Mouse (Mus musculus) left cerebral cortex, postnatal 36 days (tissue): ENCODE results near the gene Adam22. TPM values are rescaled to one million over a fixed set of nuclear protein-coding genes. Genes with fewer than 3 reads are reported as not detected.

Experiments
- DNase-seq, 2 experiments: peaks; one replicate each; pipeline ENCODE4 v3.0.0; 2021 to 2022; ENCODE audit warnings: low spot score in 2 of 2, mixed read lengths in 1 of 2
- intact Hi-C: fragments of 180-260 bp; cut with DNase I; formaldehyde crosslinking; loops from one replicate; pipeline ENCODE4 v1.15.1; 2025
- total RNA-seq, 2 experiments: library from RNA; stranded (reverse); gene quantifications; 2 replicates each; pipeline ENCODE4 v1.2.3; 2021

The Adam22 gene
- total RNA-seq, 2 experiments from 2014 or later, result 200 to 222 TPM

DNA sequence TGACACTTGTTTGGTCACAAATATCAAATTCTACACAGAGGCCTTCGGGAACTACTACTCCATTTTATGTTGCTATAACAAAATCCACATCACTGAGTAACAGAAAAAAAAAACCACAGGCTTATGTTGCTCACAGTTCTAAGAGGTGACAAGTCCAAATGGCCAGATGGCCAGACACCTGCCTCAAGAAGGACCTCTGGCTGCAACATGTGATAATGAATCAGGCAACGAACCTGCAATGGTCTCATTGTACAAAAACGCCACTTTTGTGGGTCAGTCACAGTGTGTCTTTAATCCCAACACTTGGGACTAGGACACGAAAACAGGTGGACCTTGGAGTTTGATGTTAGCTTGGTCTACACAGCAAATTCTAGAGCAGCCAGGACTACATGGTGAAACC is 26.3 kb downstream of the Adam22 start:
- intact Hi-C loops, result no loop called here
- DNase-seq, result no peak

DNA sequence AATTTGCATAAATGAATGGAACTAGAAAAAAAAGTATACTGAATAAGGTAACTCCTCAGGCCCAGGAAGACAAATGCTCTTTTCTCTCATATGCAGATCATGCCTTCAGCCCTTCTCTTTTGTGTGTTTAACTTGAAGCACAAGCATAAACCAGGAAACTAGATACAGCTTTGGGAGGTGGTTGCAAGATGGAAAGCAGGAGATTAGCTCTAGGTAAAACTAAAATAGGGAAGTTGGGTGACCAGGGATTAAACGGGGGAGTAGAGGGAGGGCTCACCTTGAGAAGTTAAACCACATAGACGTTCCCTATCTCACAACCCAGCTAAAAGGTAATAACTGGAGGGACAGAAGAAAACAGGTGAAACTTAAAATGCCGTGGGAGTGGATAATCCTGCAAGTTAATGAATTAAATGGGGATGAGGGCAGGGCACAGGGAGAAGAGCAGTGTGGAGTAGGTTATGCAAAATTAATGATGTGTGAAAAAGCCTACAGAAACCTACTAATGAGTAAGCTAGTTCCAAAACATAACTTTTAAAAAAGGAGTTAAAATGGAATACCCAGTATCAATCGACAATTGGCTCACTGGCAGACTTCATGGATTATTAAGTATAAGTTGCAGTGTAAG is 40.2 kb downstream of the Adam22 start:
- no peak for DNase-seq
- intact Hi-C loops, result no loop called here

DNA sequence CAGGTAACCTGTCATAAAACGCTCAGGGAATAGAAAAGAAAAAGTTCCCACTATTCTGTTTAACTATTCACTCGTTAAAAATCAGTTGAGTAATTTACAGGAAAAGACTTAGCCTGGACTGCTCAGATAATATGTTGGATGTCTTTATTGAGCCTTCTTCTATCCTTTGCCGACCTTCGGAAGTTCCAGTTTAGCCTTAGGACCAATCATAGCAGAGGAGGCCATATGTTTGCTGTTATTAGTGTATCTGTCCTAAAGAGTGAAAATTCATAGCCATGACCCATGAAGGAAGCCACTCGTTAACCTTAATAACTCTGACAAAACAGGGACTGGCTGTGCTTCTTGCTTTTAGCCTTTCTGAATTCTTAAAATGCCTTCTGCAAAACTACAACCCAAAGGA is 41.3 kb downstream of the Adam22 start:
- intact Hi-C loops, result no loop called here
- no peak for DNase-seq

DNA sequence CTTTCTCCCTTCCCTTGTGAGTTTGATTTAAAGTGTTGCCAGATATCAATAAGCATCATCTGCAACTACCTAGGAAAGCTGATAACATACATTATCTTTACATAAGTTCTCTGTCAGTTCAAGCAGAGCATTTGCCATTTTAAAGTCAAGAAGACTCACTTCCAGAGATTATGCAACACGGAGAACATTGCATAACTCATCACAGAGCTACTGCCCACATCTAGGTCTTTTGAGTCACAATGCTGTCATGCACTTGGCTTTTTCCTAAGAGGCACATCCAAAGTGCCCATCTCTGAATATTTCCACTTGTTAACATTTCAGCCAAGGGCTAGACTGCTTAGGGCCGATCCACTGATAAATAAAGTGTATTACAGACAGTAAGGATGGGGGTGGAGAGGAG is 55.6 kb downstream of the Adam22 start:
- no peak for DNase-seq
- intact Hi-C loops, result loop anchor here (5.0 kb wide), 1 partner anchor 85 kb away; no protein-coding TSS in a partner anchor

DNA sequence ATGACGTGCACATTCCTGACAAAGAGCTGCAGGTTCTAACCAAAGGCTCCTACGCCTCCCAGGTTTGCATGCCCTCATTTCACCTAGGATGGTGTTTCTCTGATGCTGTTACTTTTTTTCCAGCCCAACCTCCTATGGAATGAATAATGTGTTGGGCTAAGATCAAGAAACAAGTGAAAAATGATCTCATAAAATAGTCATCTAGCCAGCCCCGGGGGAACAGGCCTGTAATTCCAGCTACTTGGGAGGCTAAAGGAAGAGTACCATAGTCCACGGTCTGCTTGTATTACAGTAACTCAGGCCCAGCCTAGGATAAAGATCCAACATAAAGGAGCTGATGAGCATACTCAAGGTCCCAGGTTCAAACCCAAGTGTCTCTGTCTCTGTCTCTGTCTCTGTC is 57.1 kb downstream of the Adam22 start:
- DNase-seq, result peak in 1 of 2 experiments; percentile 18
- intact Hi-C loops, result loop anchor here (5.0 kb wide), 1 partner anchor 84 kb away; no protein-coding TSS in a partner anchor

DNA sequence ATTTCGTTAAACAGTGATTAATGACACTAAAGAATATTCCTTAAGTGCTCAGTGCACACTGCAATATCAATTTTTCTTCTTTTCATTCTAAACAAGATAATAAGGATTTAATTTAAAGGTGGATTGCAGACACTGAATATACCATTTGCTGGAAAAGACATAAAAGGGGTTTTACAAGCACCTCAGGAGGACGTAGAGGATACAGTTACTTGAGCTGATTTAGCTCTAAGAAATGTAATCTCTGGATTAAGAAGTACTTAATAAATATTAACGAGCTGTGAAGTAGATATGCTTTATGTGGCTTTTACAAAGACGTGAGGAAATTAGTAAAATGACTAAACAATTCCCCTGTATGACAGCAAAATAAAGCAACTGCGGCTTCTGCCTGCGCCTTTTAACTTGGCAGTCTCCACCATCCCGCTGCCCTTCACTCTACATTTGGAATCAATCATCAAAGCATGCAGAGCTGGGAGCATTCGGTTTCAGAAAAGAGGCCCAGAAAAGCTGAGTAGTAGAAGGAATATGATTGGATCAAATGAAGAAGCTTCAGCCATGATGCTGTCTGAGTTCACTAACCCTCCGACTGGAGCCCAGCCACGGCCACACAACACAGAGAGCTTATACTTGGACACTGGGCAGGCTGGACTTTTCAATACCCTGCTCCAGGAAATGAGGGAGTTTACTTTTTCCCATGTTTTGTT is 70.1 kb downstream of the Adam22 start:
- no peak for DNase-seq
- intact Hi-C loops, result no loop called here

DNA sequence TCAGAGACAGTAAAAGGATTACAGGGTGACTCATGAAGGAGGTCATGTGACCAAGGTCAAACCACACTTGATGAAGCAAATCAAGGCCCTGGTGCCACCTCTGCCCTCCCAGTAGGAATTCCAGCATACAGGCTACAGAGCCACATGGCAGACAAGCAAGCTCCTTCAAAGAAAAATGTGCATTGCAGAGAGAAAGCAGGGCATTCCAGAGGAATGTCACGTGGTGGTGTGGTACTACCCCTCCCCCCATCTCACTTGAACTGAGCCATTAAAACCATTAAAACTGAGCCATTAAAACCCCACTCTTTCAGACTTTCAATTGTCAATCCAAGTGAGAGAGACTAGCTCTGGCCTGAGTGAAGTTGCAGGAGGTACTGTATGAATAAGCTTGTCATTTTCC is 74.7 kb downstream of the Adam22 start:
- intact Hi-C loops, result no loop called here
- DNase-seq, result no peak

GRCm38 (mm10) chr5:8291496-8291895 is 76.5 kb downstream of the Adam22 start:
- intact Hi-C loops, result no loop called here
- DNase-seq, result no peak

DNA sequence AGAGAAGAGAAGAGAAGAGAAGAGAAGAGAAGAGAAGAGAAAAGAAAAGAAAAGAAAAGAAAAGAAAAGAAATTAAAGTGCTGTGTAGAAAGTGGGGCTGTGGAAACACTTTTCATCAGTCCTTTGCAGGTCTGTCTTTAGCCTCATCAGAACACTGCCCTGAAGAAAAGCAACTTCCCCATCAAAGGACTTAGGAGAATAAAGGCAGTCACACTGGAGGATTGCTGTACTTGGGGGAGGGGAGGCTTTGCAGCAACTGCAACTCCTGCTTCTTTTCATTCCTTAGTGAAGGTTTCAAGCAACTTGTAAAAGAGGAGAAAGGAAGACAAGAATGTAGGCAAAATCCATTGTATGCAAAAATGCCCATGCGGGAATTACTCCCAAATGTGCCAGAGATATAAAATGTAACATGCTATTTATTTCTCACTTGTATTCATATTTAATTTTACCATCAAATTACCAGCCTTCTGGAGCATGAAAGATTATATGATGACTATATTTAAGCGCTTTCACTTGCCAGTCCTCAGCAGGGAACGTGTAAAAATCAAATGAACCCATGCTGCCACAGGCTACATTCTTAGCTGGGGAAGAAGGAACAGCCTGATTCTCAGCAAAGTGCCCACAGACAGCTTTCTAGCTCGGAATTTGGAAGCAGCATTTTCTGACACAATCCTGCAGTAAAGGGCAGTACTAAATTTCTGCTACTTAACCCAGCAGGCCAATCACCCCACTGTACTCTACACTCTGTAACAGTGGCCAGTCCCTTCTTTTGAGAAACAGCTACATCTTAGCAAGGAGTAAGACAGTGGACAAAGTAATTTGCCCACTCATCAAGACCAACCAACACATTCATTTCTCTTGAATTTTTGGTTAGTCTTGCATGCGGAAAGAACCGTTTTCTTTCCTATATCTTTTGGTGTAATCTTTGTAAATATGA is 78.0 kb downstream of the Adam22 start:
- intact Hi-C loops, result no loop called here
- DNase-seq, result no peak

DNA sequence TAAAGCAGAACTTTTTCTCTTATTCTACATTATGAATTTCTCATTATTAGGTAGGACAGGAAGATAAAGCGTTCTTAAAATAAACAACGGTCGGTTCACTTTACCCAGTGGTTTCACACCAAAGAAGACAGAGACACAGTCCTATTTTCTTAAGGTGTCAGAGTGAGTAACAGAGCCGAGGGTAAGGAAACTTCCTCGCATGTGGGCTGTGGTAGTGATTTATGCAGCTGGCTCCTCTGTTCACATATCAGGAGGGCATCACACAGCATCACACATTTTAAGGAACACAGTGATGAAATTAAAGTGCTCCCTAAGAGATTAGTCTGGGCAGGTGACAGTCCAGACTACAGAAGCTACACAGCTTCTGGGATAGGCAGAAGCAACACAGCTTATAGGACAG is 83.8 kb downstream of the Adam22 start:
- intact Hi-C loops, result no loop called here
- DNase-seq, result no peak

GRCm38 (mm10) chr5:8276141-8276540 is 91.8 kb downstream of the Adam22 start:
- DNase-seq, result no peak
- intact Hi-C loops, result no loop called here

DNA sequence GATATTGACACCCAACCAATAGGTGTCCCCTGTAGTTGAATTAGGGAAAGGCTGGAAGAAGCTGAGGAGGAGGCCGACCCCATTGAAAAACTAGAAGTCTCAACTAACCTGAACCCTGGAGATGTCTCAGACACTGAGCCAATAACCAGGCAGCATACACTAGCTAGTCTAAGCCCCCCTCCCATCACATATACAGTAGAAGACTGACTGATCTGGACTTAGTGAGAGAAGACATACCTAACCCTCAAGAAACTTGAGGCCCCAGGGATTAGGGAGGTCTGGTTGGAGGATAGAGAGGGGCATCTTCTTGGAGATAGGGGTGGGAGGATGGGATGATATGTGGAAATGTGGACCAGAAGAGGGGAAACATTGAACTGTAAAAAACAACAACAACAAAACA is 110.6 kb downstream of the Adam22 start:
- no peak for DNase-seq
- intact Hi-C loops, result no loop called here

DNA sequence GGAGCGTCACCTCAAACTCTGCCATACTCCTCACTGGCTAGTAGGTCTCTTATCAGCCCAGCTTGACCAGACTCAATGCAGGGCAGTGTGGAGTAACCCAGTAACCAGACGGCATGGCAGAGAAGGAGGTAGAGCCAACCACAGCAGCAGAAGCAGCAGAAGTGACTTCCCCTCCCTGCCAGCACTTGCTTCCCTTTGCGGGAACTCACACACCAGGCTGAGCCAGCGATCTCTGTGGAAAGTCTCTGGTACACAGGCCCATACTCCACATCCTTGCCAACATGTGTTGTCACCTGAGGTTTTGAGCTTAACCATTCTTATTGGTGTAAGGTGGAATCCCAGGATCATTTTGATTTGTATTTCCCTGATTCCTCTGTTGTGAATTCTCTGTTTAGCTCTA is 111.5 kb downstream of the Adam22 start:
- intact Hi-C loops, result no loop called here
- no peak for DNase-seq

DNA sequence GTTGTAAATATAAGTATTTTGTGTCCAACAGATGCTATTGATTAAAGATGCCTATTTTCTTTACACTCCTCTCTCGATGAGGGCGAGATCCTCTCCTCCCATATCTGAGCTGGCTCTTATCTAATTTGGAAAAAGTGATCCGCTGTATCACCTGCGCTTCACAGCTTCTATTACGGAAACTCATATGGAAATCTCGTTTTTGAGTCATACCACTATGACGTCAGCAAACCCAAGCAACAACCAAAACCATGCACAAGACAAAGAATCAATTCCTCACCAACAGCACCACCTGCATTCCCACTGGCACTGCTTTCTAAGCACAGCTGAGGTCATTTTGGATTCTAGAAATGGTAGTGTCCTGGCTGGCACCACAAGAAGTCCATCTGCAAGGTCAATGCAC is 123.3 kb downstream of the Adam22 start:
- intact Hi-C loops, result no loop called here
- no peak for DNase-seq

GRCm38 (mm10) chr5:8243064-8243615 is 124.8 kb downstream of the Adam22 start:
- intact Hi-C loops, result no loop called here
- no peak for DNase-seq

- no peak for DNase-seq
- intact Hi-C loops, result no loop called here
Observed at GRCm38 (mm10) chr5:8242660-8243059, 125.3 kb downstream of the Adam22 start.

GRCm38 (mm10) chr5:8227073-8227472 is 140.9 kb downstream of the Adam22 start:
- no peak for DNase-seq

GRCm38 (mm10) chr5:8224321-8224705 is 143.6 kb downstream of the Adam22 start:
- no peak for DNase-seq

More at GRCm38 (mm10) chr5:8227073-8227472, 140.9 kb downstream of the Adam22 start:
- intact Hi-C loops, result loop anchor here (5.0 kb wide), 1 partner anchor 85 kb away; no protein-coding TSS in a partner anchor

DNA sequence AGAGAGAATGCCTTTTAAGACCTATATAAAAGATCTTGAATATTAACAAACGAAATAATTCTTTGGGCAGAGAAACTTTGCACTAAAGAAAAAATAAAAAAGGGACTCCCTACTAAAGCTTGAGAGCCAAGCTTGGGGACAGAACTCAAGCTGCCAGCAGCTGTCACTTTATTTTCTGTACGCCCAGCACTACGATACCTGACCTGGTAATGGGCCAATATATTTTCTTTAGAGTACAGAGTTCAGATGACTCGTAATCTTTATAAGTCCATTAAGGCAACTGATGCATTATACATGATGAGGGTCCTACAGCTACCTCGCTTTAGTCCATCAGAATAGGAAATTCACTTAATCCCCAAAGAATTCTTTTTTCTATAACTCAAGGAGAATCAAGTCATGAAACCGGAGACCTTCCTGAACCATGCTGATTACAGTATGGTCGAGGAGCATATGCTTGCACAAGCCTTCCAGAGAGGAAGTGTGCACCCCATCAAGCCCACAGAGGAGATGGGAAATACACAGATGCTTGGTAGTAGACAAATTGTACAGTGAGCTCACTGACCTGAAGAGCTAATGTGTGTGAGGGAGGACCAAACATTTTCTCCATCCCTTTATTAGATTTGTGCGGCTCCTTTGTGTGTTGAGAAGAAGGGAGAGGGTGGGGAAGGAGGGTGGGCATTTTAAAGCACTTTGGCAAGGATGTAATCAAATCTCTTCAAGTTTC is 144.2 kb downstream of the Adam22 start:
- intact Hi-C loops, result no loop called here
- no peak for DNase-seq

More at GRCm38 (mm10) chr5:8224321-8224705, 143.6 kb downstream of the Adam22 start:
- intact Hi-C loops, result no loop called here
